Mouse (Mus musculus) limb, embryonic 15.5 days (tissue): ENCODE data around the gene Klkb1. TPM values are rescaled to one million over a fixed set of nuclear protein-coding genes. Genes with fewer than 3 reads are reported as not detected.

Experiments used
- ATAC-seq: fragments of 200-750 bp; cut with Nextera tagmentation; 2 replicates; pipeline ENCODE4 v1.8.0; 2017; ENCODE audit warnings: low read depth, moderate TSS enrichment; ENCODE audit not compliant: insufficient number of reproducible peaks, low FRiP score, low TSS enrichment
- H3K27ac ChIP-seq: fragments of 300-500 bp; sonication (generic); 2 replicates; pipeline ENCODE4 v1.5.1; 2015; ENCODE audit warnings: moderate library complexity, mild to moderate bottlenecking, inconsistent platforms
- H3K27me3 ChIP-seq: fragments of 300-500 bp; sonication (generic); 2 replicates; pipeline ENCODE4 v1.6.1; 2015; ENCODE audit warnings: inconsistent platforms
- H3K36me3 ChIP-seq: fragments of 300-500 bp; sonication (generic); 2 replicates; pipeline ENCODE4 v1.6.1; 2015; ENCODE audit warnings: inconsistent platforms
- H3K4me1 ChIP-seq: fragments of 300-500 bp; sonication (generic); 2 replicates; pipeline ENCODE4 v1.6.1; 2015; ENCODE audit warnings: inconsistent platforms
- H3K4me2 ChIP-seq: fragments of 300-500 bp; sonication (generic); 2 replicates; pipeline ENCODE4 v1.6.1; 2015; ENCODE audit warnings: mild to moderate bottlenecking, inconsistent platforms
- H3K4me3 ChIP-seq: fragments of 300-500 bp; sonication (generic); 2 replicates; pipeline ENCODE4 v1.5.1; 2015; ENCODE audit warnings: mild to moderate bottlenecking, inconsistent platforms
- H3K9ac ChIP-seq: fragments of 300-500 bp; sonication (generic); 2 replicates; pipeline ENCODE4 v1.6.1; 2015; ENCODE audit warnings: inconsistent platforms
- H3K9me3 ChIP-seq: fragments of 300-500 bp; sonication (generic); 2 replicates; pipeline ENCODE4 v1.6.1; 2016; ENCODE audit warnings: inconsistent platforms
- WGBS: fragments of 180-500 bp; shearing (Covaris S2); methylation state at CpG from one replicate; pipeline ENCODE4 v1.1.7; 2015; 5-methylcytosine and 5-hydroxymethylcytosine counted together
- polyA plus RNA-seq: library from polyadenylated mRNA; unstranded; fragments of >200 nt; fragmentation: Nextera tagmentation; extraction: Ambion mirVana; gene quantifications from 2 replicates; pipeline ENCODE4 v1.2.1, GENCODE M21; 2015

Klkb1 gene
- polyA plus RNA-seq, 1 experiment from 2014 or later, result not detected

DNA sequence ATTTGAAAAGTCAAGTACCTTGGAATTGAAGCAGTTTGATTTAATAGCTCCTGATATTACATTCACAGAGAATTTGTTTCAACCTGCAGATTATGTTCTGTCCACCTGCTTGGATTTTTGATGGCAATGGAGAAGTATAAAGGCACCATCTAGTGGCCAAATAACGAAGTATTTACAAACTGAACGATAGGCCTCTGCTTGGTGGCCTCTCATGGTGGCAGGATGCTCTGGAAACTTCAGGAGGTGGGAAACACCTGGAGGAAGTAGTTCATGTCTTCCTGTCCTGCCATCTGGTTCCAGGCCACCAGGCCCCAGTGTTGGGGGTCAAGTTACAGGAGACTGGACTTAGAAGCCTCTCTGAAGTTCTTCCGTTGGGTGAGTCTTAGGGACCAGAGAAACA, 56.4 kb downstream of the Klkb1 start:
- Histone ChIP-seq H3K4me2 (no peak overlapping the region), H3K4me3 (no peak overlapping the region), H3K4me1 (no peaks in the 10 kb centered on the region), H3K36me3 (no peaks in the 10 kb centered on the region), H3K9ac (no peak overlapping the region), H3K27me3 (no peaks in the 10 kb centered on the region), H3K9me3 (no peaks in the 10 kb centered on the region), H3K27ac (no peak overlapping the region)
- 21% methylated on average over 3 of the region's 3 CpGs for WGBS
- ATAC-seq, result no peak

DNA sequence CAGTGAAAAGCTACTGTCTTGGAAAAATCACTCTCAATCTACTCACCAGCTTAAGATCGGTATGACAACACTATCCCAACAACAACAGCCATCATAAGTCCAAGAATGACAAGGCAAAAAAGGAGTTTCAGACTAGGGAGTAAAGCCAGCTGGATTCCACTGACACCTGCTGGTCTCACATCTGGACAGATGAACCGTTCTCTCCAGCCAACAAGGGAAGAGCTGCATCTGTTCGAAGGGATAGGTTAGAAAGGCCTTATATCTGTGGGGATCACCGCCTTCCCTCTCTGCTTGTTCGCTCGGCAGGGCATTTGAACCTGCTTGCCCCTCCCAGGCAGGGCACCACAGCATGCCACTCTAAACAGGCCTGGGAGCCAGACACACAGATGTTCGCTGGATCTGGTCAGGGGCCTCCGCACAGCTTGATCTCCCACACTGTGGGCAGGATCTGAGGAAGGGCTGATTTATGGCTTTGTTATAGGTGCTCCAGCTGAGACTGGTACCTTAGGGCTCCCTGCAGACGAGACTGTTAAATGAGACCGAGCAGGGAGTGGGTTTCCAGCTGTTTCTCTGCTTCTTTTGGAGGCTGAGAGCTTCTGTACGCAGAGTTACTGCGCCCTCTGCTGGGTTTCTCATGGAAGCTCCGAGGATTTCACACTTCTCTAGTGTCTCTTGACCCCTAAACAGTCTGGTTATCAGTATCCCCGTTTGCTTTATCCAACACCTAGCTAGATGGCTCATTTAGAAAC, 58.3 kb downstream of the Klkb1 start:
- Histone ChIP-seq H3K27me3 (no peaks in the 10 kb centered on the region), H3K4me3 (0 out of 2 replicates have a peak overlapping the region, but pooled peaks have one; percentile 8), H3K9ac (no peak overlapping the region), H3K4me2 (peak overlapping the region; percentile 43), H3K9me3 (no peaks in the 10 kb centered on the region), H3K36me3 (no peaks in the 10 kb centered on the region), H3K4me1 (no peaks in the 10 kb centered on the region), H3K27ac (no peak overlapping the region)
- ATAC-seq, result no peak
- WGBS, result 12% methylated on average over 14 of the region's 14 CpGs

DNA sequence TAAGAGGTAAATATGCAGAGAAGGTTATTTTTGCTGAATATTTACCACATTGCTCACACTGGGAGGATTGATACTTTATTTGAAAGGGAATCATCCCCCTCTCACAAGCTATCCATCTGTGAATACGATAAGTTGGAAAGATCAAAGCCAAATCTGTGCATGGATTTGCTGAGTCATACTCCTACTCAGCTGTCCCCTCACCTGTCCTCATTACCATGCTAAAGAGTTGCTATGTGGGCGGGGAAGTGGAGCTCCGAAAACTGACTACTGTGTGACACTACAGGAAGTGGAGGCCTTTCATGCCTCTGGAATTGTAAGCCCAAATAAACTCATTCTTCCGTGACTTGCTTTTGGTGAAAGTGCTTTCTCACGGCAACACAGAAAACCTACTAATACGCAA, 59.4 kb downstream of the Klkb1 start:
- 79% methylated on average over 6 of the region's 6 CpGs for WGBS

GRCm38 (mm10) chr8:45233256-45233655, 61.4 kb downstream of the Klkb1 start:
- no peaks in the 10 kb centered on the region for H3K36me3 ChIP-seq
- 58% methylated on average over 3 of the region's 3 CpGs for WGBS

More for the DNA sequence above, 59.4 kb downstream of the Klkb1 start:
- no peaks in the 10 kb centered on the region for H3K9me3 ChIP-seq
- H3K27ac ChIP-seq, result no peak overlapping the region
- no peak overlapping the region for H3K9ac ChIP-seq
- no peak for ATAC-seq
- no peaks in the 10 kb centered on the region for H3K27me3 ChIP-seq
- no peak overlapping the region for H3K4me2 ChIP-seq
- no peaks in the 10 kb centered on the region for H3K4me1 ChIP-seq
- H3K36me3 ChIP-seq, result no peaks in the 10 kb centered on the region
- H3K4me3 ChIP-seq, result no peak overlapping the region

More at GRCm38 (mm10) chr8:45233256-45233655, 61.4 kb downstream of the Klkb1 start:
- Histone ChIP-seq H3K9ac (no peak overlapping the region), H3K4me2 (no peak overlapping the region), H3K4me1 (no peaks in the 10 kb centered on the region), H3K4me3 (no peak overlapping the region), H3K27me3 (no peaks in the 10 kb centered on the region), H3K27ac (no peak overlapping the region), H3K9me3 (no peaks in the 10 kb centered on the region)
- ATAC-seq, result no peak

Other genes starting within 250 kb of the Klkb1 start
- gene Mtnr1a, start 225.7 kb downstream of the Klkb1 start, polyA plus RNA-seq, result 0.24 TPM in 1 of 2 replicates, not detected in the other
- gene F11, start 32.8 kb downstream of the Klkb1 start, polyA plus RNA-seq, result 0.07 and 0.26 TPM in 2 replicates
- 0.08 TPM in 1 of 2 replicates, not detected in the other for gene Gm45753, start 13.6 kb upstream of the Klkb1 start, polyA plus RNA-seq
- 1.2 and 1.3 TPM in 2 replicates for gene Cyp4v3, start 38.4 kb upstream of the Klkb1 start, polyA plus RNA-seq
- gene Fam149a, start 87.4 kb upstream of the Klkb1 start, polyA plus RNA-seq, result 11.5 and 11.8 TPM in 2 replicates
- 1.0 and 1.2 TPM in 2 replicates for gene Tlr3, start 116.2 kb upstream of the Klkb1 start, polyA plus RNA-seq
- gene Sorbs2, start 212.9 kb upstream of the Klkb1 start, polyA plus RNA-seq, result 34.9 and 40.6 TPM in 2 replicates